Mouse (Mus musculus) midbrain, embryonic 14.5 days (tissue): ENCODE data around the gene 4930558C23Rik. TPM values are rescaled to one million over a fixed set of nuclear protein-coding genes. Genes with fewer than 3 reads are reported as not detected.
"Not testable (repeated sequence)": the region's sequence is repeated elsewhere in the genome, so short reads cannot be mapped to it uniquely, and the experiment has no call there.

Source experiments
- ATAC-seq: fragments of 200-750 bp; cut with Nextera tagmentation; 2 replicates; pipeline ENCODE4 v1.8.0; 2017; ENCODE audit warnings: moderate number of reproducible peaks, moderate library complexity; ENCODE audit not compliant: low FRiP score, low TSS enrichment
- DNase-seq: peaks from one replicate; pipeline ENCODE4 v3.0.0-alpha.2; 2015
- H3K27ac ChIP-seq: fragments of 300-500 bp; sonication (generic); replicated peaks from 2 replicates; pipeline ENCODE4 v1.5.1; 2014; ENCODE audit warnings: mild to moderate bottlenecking, low read depth, low read length, moderate library complexity
- H3K27me3 ChIP-seq: fragments of 300-500 bp; sonication (generic); 2 replicates; pipeline ENCODE4 v1.6.1; 2014; ENCODE audit warnings: low read length, control low read depth, mixed read lengths; ENCODE audit not compliant: control insufficient read depth, insufficient read depth
- H3K36me3 ChIP-seq: fragments of 300-500 bp; sonication (generic); 2 replicates; pipeline ENCODE4 v1.6.1; 2014; ENCODE audit warnings: low read length, control low read depth; ENCODE audit not compliant: control insufficient read depth, insufficient read depth
- H3K4me1 ChIP-seq: fragments of 300-500 bp; sonication (generic); 2 replicates; pipeline ENCODE4 v1.6.1; 2014; ENCODE audit warnings: mild to moderate bottlenecking, antibody characterized with exemption, low read length, control low read depth; ENCODE audit not compliant: control insufficient read depth, insufficient read depth
- H3K4me2 ChIP-seq: fragments of 300-500 bp; sonication (generic); 2 replicates; pipeline ENCODE4 v1.6.1; 2014; ENCODE audit warnings: mild to moderate bottlenecking, low read length, moderate library complexity
- H3K4me3 ChIP-seq: fragments of 300-500 bp; sonication (generic); replicated peaks from 2 replicates; pipeline ENCODE4 v1.5.1; 2014; ENCODE audit warnings: low read depth, low read length
- H3K9ac ChIP-seq: fragments of 300-500 bp; sonication (generic); replicated peaks from 2 replicates; pipeline ENCODE4 v1.6.1; 2014; ENCODE audit warnings: mild to moderate bottlenecking, low read length, moderate library complexity
- H3K9me3 ChIP-seq: fragments of 300-500 bp; sonication (generic); 2 replicates; pipeline ENCODE4 v1.6.1; 2016; ENCODE audit warnings: low read length, control low read depth, mixed read lengths; ENCODE audit not compliant: control insufficient read depth
- WGBS: fragments of 180-500 bp; shearing (Covaris S2); extraction: QIAGEN DNeasy Blood & Tissue Kit; methylation state at CpG from one replicate; pipeline ENCODE4 v1.1.7; 2014; 5-methylcytosine and 5-hydroxymethylcytosine counted together
- polyA plus RNA-seq: library from polyadenylated mRNA; unstranded; fragments of >200 nt; fragmentation: Nextera tagmentation; extraction: Ambion mirVana; gene quantifications from 2 replicates; pipeline ENCODE4 v1.2.1, GENCODE M21; 2014

Gene 4930558C23Rik
- not detected in 2 replicates for polyA plus RNA-seq

GRCm38 (mm10) chr3:95402741-95403140, at the start of gene 4930558C23Rik:
Gene 4930558C23Rik, minus strand, starts transcription at chr3:95402841.
- H3K9me3 ChIP-seq: no peaks in the 10 kb centered on the region
- H3K27me3 ChIP-seq: no peaks in the 10 kb centered on the region
- H3K4me2 ChIP-seq: no peak within 1 kb of the TSS
- DNase-seq: no peak
- WGBS: 94% methylated on average over 3 of the region's 3 CpGs
- no peak for ATAC-seq
- H3K4me3 ChIP-seq: no peak within 1 kb of the TSS
- H3K4me1 ChIP-seq: no peaks in the 10 kb centered on the region
- H3K27ac ChIP-seq: no peak within 1 kb of the TSS
- H3K9ac ChIP-seq: no peak within 1 kb of the TSS
- H3K36me3 ChIP-seq: no peaks in the 10 kb centered on the region

GRCm38 (mm10) chr3:95450915-95451314, 48.3 kb upstream of the 4930558C23Rik start:
- H3K4me2 ChIP-seq: no peak overlapping the region
- ATAC-seq: no peak
- H3K9me3 ChIP-seq: no peaks in the 10 kb centered on the region
- no peak for DNase-seq
- H3K4me1 ChIP-seq: no peaks in the 10 kb centered on the region
- no peak overlapping the region for H3K27ac ChIP-seq
- H3K9ac ChIP-seq: no peak overlapping the region
- peaks cover 40% of the 10 kb centered on the region for H3K36me3 ChIP-seq
- WGBS: 96% methylated on average over 3 of the region's 3 CpGs
- no peaks in the 10 kb centered on the region for H3K27me3 ChIP-seq
- H3K4me3 ChIP-seq: no peak overlapping the region

DNA sequence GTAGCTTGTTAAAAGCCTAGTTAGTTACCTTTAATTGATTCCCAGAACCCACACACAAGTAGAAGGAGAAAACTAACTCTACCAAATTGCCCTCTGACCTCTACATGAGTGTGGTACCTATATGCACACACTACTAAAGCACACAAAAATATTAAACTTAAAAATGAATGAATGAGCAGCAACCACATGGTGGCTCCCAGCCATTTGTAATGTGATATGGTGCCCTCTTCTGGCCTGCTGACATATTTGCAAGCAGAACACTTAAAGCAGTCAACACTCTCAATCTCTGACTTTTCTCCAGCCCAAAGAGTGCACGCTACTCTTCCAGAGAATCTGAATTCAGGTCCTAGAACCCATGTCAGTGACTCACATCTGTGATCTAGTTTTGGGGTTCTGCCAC, 47.8 kb upstream of the 4930558C23Rik start:
- Histone ChIP-seq H3K4me3 (no peak overlapping the region), H3K9ac (no peak overlapping the region), H3K27ac (no peak overlapping the region), H3K9me3 (no peaks in the 10 kb centered on the region), H3K4me2 (no peak overlapping the region), H3K27me3 (no peaks in the 10 kb centered on the region), H3K4me1 (no peaks in the 10 kb centered on the region), H3K36me3 (peaks cover 40% of the 10 kb centered on the region)
- WGBS: 63% methylated on average over 1 of the region's 1 CpGs
- ATAC-seq (no peak), DNase-seq (peak; percentile 77)

DNA sequence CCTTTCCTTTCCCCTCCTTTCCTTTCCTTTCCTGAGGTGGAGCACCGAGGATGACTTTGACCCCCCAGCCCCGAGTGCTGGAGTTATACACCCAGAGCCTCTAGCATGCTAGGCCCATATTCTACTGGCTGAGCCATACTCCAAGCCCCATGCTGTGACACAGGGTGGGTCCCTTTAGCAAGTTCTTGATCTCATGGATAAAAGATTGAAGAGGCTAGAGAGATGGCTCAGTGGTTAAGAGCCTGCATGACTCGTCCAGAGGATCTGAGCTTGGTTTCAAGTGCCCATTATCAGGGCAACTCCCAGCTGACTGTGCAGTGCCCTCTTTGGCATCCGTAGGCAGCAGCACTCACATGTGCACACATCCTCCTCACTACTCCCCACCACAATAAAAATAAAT, 42.7 kb upstream of the 4930558C23Rik start:
- DNase-seq (no peak), ATAC-seq (no peak)
- Histone ChIP-seq H3K27ac (no peak overlapping the region), H3K9ac (no peak overlapping the region), H3K4me3 (no peak overlapping the region), H3K9me3 (no peaks in the 10 kb centered on the region), H3K36me3 (peaks cover 6% of the 10 kb centered on the region; the same call in 1 of the 2 replicates), H3K4me2 (no peak overlapping the region), H3K27me3 (no peaks in the 10 kb centered on the region), H3K4me1 (no peaks in the 10 kb centered on the region)
- WGBS: 90% methylated on average over 4 of the region's 4 CpGs

GRCm38 (mm10) chr3:95442406-95443117, 39.9 kb upstream of the 4930558C23Rik start:
- Histone ChIP-seq H3K4me1 (no peaks in the 10 kb centered on the region), H3K9ac (no peak overlapping the region), H3K4me2 (no peak overlapping the region), H3K36me3 (peaks cover 7% of the 10 kb centered on the region), H3K4me3 (no peak overlapping the region), H3K27me3 (no peaks in the 10 kb centered on the region), H3K27ac (no peak overlapping the region), H3K9me3 (no peaks in the 10 kb centered on the region)
- no peak for ATAC-seq
- no peak for DNase-seq
- WGBS: 95% methylated on average over 5 of the region's 5 CpGs

- DNase-seq: no peak
- Histone ChIP-seq H3K9ac (no peak overlapping the region), H3K27me3 (no peaks in the 10 kb centered on the region), H3K4me2 (no peak overlapping the region), H3K4me1 (peaks cover 16% of the 10 kb centered on the region), H3K27ac (no peak overlapping the region), H3K4me3 (no peak overlapping the region), H3K36me3 (peaks cover 12% of the 10 kb centered on the region), H3K9me3 (no peaks in the 10 kb centered on the region)
- ATAC-seq: no peak
Measured at GRCm38 (mm10) chr3:95439670-95440069, 37.0 kb upstream of the 4930558C23Rik start.

GRCm38 (mm10) chr3:95438636-95439035, 36.0 kb upstream of the 4930558C23Rik start:
- H3K4me1 ChIP-seq: peaks cover 16% of the 10 kb centered on the region
- not testable (repeated sequence) for H3K9ac ChIP-seq, H3K4me2 ChIP-seq, H3K27ac ChIP-seq, H3K4me3 ChIP-seq, H3K27me3 ChIP-seq, H3K9me3 ChIP-seq, DNase-seq, ATAC-seq
- H3K36me3 ChIP-seq: peaks cover 12% of the 10 kb centered on the region
- 92% methylated on average over 4 of the region's 4 CpGs for WGBS

DNA sequence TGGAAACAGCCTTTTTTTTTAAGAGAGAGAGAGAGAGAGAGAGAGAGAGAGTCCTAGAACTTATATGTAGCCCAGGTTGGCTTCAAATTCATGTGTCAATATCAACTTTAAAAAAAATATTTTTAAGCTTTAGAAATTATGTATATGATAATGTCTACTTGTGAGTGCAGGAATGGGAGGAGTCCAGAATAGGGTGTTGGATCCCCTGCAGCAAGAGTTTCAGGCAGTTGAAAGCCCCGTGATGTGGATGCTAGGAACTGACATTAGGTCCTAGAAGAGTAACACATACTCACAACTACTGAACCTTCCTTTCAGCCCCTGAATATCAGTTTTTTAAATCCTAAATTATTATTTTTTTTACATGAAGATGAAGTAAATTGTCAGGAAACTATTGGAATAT, 32.9 kb upstream of the 4930558C23Rik start:
- ATAC-seq (no peak), DNase-seq (no peak)
- H3K4me2 ChIP-seq: peak overlapping the region; percentile 81
- H3K4me3 ChIP-seq: no peak overlapping the region
- H3K9me3 ChIP-seq: no peaks in the 10 kb centered on the region
- no peaks in the 10 kb centered on the region for H3K27me3 ChIP-seq
- no peak overlapping the region for H3K9ac ChIP-seq
- peaks cover 16% of the 10 kb centered on the region for H3K4me1 ChIP-seq
- WGBS: 57% methylated on average over 1 of the region's 1 CpGs
- H3K27ac ChIP-seq: no peak overlapping the region
- H3K36me3 ChIP-seq: peaks cover 12% of the 10 kb centered on the region

DNA sequence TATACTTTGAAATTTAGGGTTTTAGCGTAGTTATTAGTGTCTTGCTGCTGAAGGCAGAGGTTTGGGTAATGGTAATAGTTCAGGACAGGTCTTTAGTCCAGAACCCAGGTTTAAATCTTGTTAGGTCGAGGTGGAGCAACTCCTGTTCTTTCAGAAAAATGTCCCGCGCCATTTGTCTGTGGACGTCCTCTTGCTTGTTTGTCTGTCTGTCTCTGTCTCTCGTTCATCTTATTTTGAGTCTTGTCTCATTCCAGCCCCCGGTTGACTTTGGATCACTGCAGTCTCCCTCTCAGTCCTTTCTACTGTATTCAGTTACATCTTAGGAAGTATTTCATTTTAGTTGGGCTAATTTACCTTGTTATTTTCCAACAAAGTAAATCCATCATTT, 32.3 kb upstream of the 4930558C23Rik start:
- no peak for ATAC-seq
- H3K9me3 ChIP-seq: no peaks in the 10 kb centered on the region
- no peaks in the 10 kb centered on the region for H3K27me3 ChIP-seq
- peak overlapping the region; percentile 77 for H3K9ac ChIP-seq
- peak overlapping the region; percentile 86; the same call in 1 of the 2 replicates for H3K27ac ChIP-seq
- peaks cover 16% of the 10 kb centered on the region for H3K4me1 ChIP-seq
- DNase-seq: no peak
- H3K4me2 ChIP-seq: peak overlapping the region; percentile 81
- peak overlapping the region; percentile 93 for H3K4me3 ChIP-seq
- peaks cover 12% of the 10 kb centered on the region for H3K36me3 ChIP-seq
- WGBS: 3% methylated on average over 7 of the region's 7 CpGs
